Mouse (Mus musculus) right cerebral cortex, postnatal 14 days (tissue): Measurements from ENCODE around the gene Sugp1.

Experiments
- DNase-seq: peaks from one replicate; pipeline ENCODE4 v3.0.0; 2022

Sugp1 gene

GRCm38 (mm10) chr8:70114488-70114887 is 71.9 kb downstream of the Sugp1 start:
- DNase-seq, result no peak

GRCm38 (mm10) chr8:70114892-70115291 is 72.3 kb downstream of the Sugp1 start:
- DNase-seq, result no peak

- no peak for DNase-seq
Measured at GRCm38 (mm10) chr8:70117611-70118010, 75.0 kb downstream of the Sugp1 start.

GRCm38 (mm10) chr8:70118726-70119700 is 76.4 kb downstream of the Sugp1 start:
- DNase-seq, result no peak

DNA sequence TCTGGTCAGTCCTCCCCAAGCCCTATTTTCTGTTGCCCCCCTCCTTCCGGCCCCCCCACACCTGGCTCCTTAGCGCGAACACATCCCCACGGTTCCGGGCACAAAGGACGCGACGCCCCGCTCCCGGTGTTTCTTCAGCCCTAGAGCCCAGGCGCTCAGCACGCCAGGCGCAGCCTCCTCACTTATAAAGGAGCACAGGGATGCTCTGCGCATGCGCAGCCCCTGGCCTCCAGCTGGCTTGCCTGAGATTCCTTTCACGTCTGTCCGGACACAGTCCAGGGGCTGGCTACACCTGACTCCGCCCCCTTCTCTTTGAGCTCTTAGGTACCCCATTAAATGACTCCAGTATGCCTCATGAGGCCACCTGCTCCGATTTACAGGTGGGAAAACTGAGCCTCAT is 78.1 kb downstream of the Sugp1 start, which contains the start of gene Ncan:
Ncan (minus strand) TSS at position 207 of the 400 bp plus-strand sequence.
- DNase-seq, result peak; percentile 95
